Mouse (Mus musculus) right cerebral cortex, postnatal 4 days (tissue): ENCODE measurements around the gene Gm10666.
"Not testable (repeated sequence)": the region's sequence is repeated elsewhere in the genome, so short reads cannot be mapped to it uniquely, and the experiment has no call there.

ENCODE experiments used
- DNase-seq: peaks from one replicate; pipeline ENCODE4 v3.0.0-alpha.2; 2022

The Gm10666 gene

DNA sequence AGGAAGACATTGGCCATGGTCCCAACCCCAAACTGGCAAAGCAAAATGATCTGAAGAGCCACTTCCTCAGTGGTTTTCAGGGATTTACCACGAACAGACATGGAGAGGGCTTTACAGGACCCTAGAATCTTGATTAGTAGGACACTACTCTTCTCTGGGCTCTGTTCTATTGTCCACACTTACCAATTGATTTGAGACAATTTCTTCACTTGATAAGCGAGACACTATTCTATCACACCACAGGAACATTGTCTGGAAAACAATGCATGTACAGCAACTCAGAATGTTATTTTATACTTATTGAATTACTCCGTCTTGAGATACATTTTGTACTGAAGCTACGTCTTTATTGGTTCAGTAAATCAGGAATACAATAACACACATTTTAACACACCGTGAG lies at the start of gene Gm10666:
TSS of gene Gm10666 (minus strand) at position 101 of the 400 bp plus-strand sequence.
- not testable (repeated sequence) for DNase-seq

DNA sequence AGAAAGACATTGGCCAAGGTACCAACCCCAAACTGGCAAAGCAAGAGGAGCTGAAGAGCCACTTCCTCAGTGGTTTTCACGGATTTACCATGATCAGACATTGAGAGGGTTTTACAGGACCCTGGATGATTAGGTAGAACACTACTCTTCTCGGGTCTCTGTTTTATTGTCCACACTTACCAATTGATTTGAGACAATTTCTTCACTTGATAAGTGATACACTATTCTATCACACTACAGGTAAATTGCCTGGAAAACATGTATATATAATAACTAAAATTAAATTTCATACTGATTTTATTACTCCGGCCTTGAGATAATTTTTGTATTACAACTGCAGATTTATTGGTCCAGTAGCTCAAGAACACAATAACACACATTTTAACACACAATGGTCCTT lies 29.4 kb upstream of the Gm10666 start, which contains the start of gene Vmn1r142:
TSS of gene Vmn1r142 (minus strand) at position 101 of the 400 bp plus-strand sequence.
- DNase-seq: not testable (repeated sequence)

DNA sequence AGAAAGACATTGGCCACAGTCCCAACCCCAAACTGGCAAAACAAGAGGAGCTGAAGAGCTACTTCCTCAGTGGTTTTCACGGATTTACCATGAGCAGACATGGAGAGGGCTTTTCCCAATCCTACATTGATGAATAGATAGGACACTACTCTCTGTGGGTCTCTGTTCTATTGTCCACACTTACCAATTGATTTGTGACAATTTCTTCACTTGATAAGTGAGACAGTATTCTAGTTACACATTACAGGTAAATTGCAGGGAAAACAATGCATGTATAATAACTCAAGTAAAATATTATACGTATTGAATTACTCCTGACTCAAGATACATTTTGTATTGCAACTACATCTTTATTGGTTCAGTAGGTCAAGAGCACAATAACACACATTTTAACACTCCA lies 16.4 kb downstream of the Gm10666 start, which contains the start of gene Gm16451:
TSS of gene Gm16451 (minus strand) at position 101 of the 400 bp plus-strand sequence.
- not testable (repeated sequence) for DNase-seq
